In the genomic region with DNA sequence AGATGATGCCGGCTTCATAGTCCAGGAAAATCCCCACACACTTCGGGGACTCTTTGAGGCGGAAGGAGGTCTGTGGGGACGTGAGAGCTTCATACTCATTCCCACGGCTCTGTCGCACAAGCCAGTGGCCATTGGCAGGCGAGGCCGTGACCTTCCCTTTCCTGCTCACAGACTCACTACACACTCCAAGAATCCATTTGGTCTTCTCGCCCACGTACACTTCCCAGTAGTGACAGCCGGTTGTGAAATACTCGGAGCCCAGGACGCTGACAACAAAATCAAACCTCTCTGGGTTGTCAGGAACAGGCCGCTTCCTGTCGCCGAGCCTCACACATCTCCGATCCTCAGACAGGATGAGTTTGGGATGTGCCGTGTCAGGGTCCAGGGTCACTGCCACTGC, we compare ENCODE assay signal across 13 mouse cellular contexts. TPM values are rescaled to one million over a fixed set of nuclear protein-coding genes. Genes with fewer than 3 reads are reported as not detected.
DNase-seq lines count a peak whose midpoint lies in the region.
"Had no signal": no experiment of that assay in that cellular context is flagged by ENCODE, and none has a peak within 500 bp of the region (broad histone marks: within the 10 kb centered on the region; RNA-seq: fewer than 3 reads in every experiment).

No protein-coding gene starts in this region.

- peak; percentile 33 for DNase-seq in kidney, adult 9 months
- DNase-seq in kidney, adult 8-10 months: no peak
- peak; percentile 24 for DNase-seq in adrenal gland, adult 8-10 months
- peak; percentile 23 to 34 for DNase-seq in adrenal gland, postnatal 36 days
- DNase-seq in kidney, postnatal 25 days: peak; percentile 38 to 64
- DNase-seq in embryo, embryonic 11 days: no peak
- DNase-seq in frontal cortex, postnatal 25 days (ENCODE audit: low spot score in 2 of 2): no peak
- DNase-seq: cerebellum, adult 11 months; gastrocnemius, postnatal 14 days; liver; thymus, postnatal 4 days had no signal

RNA-seq across cellular contexts. Expression of a gene that starts 4.3 kb away (rescaled TPM):
- 10 to 100 TPM; 11.7 to 14.2 (median 12.9) TPM for total RNA-seq in adrenal gland, adult 8-10 months (2022)
- total RNA-seq in adrenal gland, postnatal 36 days (2021): 10 to 100 TPM; 11.5 to 12.4 TPM

RNA-seq across cellular contexts. Expression of a gene that starts 11.5 kb away (rescaled TPM):
- total RNA-seq in adrenal gland, adult 8-10 months (2022): under 1 TPM; 0.06 to 0.87 (median 0.39) TPM
- total RNA-seq in adrenal gland, postnatal 36 days (2021): under 1 TPM in 1 of 2 experiments, not detected in 1; 0.10 TPM

RNA-seq across cellular contexts. Expression of a gene that starts 16.8 kb away (rescaled TPM):
- total RNA-seq in adrenal gland, adult 8-10 months (2022): 10 to 100 TPM; 15.8 to 25.3 (median 17.1) TPM
- total RNA-seq in adrenal gland, postnatal 36 days (2021): 10 to 100 TPM; 17.1 to 19.2 TPM

RNA-seq across cellular contexts. Expression of a gene that starts 39.7 kb away (rescaled TPM):
- total RNA-seq in adrenal gland, adult 8-10 months (2022): under 1 TPM in 2 of 4 experiments, not detected in 2; 0.30 to 0.62 TPM
- not detected for total RNA-seq in adrenal gland, postnatal 36 days (2021)
- total RNA-seq: adrenal gland, adult 18-20 months; gastrocnemius, postnatal 14 days; megakaryocyte, adult 5-6 weeks had no signal

RNA-seq across cellular contexts. Expression of a gene that starts 54.2 kb away (rescaled TPM):
- total RNA-seq in adrenal gland, adult 8-10 months (2022): 10 to 100 TPM; 19.4 to 42.9 (median 27.2) TPM
- 10 to 100 TPM; 25.8 to 26.6 TPM for total RNA-seq in adrenal gland, postnatal 36 days (2021)

Comparison
In these comparisons a context has a peak if more than half of its experiments do, and no peak if none do; other contexts are left out.
1. DNase-seq: peak in kidney, adult 9 months (single experiment), adrenal gland, adult 8-10 months (single experiment), adrenal gland, postnatal 36 days (2 of 2) and kidney, postnatal 25 days (2 of 2); none in kidney, adult 8-10 months (0 of 2), embryo, embryonic 11 days (single experiment) and frontal cortex, postnatal 25 days (0 of 2).